Mouse (Mus musculus): ENCODE measurements around the gene Klhl7.

DNA sequence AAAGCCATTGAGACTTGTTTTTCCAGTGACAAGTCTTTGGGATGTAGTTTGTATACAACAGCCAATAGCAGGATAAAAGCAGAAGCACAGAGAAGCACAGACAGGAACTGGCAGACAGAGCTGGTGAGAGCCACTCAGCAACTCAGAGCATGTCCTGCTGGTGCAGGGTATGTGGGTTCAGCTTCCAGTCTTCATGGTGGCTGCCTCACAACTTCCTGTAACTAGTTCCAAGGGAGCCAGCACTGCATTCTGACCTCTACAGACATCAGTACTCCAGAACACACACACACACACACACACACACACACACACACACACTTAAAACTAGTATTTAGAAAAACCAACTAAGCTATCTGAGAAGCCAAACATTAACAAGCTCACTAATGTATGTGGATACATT, 71.7 kb downstream of the Klhl7 start:
- TF ChIP-seq POLR2A (IDR thresholded peaks at IDR 0.05; ENCODE audit: low read depth, low read length) = no peak
- TF ChIP-seq CTCF (IDR thresholded peaks at IDR 0.05; ENCODE audit: borderline replicate concordance, insufficient read depth, low read length) = no peak

Measured in embryonic fibroblast, embryonic 13.5 days (primary cell).